Mouse (Mus musculus) gastrocnemius, adult 2 months (tissue): ENCODE measurements around the gene Hdlbp. TPM values are rescaled to one million over a fixed set of nuclear protein-coding genes. Genes with fewer than 3 reads are reported as not detected.
A peak's percentile ranks its signal among the peaks of the same experiment; 100 is the strongest.
"Not testable (repeated sequence)": the region's sequence is repeated elsewhere in the genome, so short reads cannot be mapped to it uniquely, and the experiment has no call there.

Experiments used
- DNase-seq: peaks from one replicate; pipeline ENCODE4 v3.0.0; 2022
- H3K27ac ChIP-seq: fragments of 200-600 bp; 2 replicates; pipeline ENCODE4 v1.8.1; 2022; ENCODE audit warnings: mild to moderate bottlenecking
- H3K4me3 ChIP-seq: fragments of 200-600 bp; 2 replicates; pipeline ENCODE4 v1.8.1; 2022; ENCODE audit warnings: mild to moderate bottlenecking, moderate library complexity
- CTCF ChIP-seq: fragments of 200-600 bp; IDR thresholded peaks from 2 replicates; pipeline ENCODE4 v1.8.1; 2022; ENCODE audit warnings: antibody characterized with exemption, mild to moderate bottlenecking, moderate library complexity
- intact Hi-C: fragments of 180-260 bp; cut with DNase I; formaldehyde crosslinking; loops from one replicate; pipeline ENCODE4 v1.15.1; 2025
- long read RNA-seq, 2 experiments: library from polyadenylated mRNA; stranded (forward); transcript quantifications; one replicate each; pipeline ENCODE4 v2.0.0; 2021
- total RNA-seq, 2 experiments: library from RNA; stranded (reverse); gene quantifications; 2 replicates each; pipeline ENCODE4 v1.2.3; 2021

The Hdlbp gene
- 100 to 1,000 TPM; 317 to 345 TPM for total RNA-seq
- long read RNA-seq, experiment 1, full-length matches to known transcripts: 364 of 498 reads
- long read RNA-seq, experiment 1, partial matches to known transcripts: 64 of 498 reads
- long read RNA-seq, experiment 1, other reads (novel, unspliced or antisense): 70 of 498 reads
- long read RNA-seq, experiment 2, full-length matches to known transcripts: 343 of 456 reads
- long read RNA-seq, experiment 2, partial matches to known transcripts: 47 of 456 reads
- long read RNA-seq, experiment 2, other reads (novel, unspliced or antisense): 66 of 456 reads

DNA sequence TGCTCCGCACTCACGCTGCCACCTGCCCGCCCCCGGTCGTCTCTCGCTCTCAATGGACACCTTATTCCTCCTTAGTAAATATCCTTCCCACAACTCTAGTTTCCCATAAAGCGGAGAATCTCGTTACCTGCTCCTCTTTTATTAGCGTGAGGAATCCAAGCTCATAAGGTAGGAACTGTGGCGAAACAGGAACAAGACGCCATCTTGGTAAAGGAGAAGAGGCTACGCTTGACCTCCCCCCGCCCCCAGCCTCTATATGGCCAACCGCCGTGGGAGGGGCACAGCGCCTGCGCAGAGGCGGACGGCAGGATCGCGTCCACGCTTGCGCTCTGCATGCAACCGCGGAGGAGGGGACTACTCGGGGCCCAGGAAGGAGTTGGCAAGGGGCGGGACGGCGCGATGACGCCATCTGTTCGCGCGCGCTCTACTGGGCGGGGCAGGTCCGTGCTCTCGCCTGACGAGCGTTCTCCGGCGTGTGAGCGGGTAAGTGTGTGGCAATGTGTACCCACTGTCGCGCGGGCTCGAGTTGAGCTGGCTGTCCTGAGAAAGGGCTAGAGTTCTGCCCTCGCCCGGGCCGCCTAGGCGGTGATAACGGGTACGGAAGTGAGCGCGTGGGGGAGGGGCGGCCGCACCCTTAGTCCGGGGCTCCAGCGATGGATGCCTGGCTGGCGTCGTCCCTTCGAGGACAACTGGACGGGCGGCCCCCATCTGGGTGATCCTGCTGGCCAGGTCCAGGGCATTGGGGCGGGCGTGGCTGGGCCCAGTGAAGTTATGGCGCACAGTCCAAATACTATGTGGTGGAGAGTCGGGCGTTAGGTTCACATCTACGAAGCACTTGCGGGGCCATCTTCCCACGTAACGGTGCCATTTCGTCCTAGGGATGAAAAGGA is at the start of gene Hdlbp:
Gene Hdlbp, minus strand, starts transcription at position 230 of the 890 bp plus-strand sequence.
- H3K27ac ChIP-seq: peak within 1 kb of the TSS; percentile 97
- TF ChIP-seq CTCF: no peak
- peak within 1 kb of the TSS; percentile 85 for H3K4me3 ChIP-seq
- peak; percentile 100 for DNase-seq
- intact Hi-C loops: loop anchor here (2.0 kb wide), 1 partner anchor 34 kb away; no protein-coding TSS in a partner anchor

DNA sequence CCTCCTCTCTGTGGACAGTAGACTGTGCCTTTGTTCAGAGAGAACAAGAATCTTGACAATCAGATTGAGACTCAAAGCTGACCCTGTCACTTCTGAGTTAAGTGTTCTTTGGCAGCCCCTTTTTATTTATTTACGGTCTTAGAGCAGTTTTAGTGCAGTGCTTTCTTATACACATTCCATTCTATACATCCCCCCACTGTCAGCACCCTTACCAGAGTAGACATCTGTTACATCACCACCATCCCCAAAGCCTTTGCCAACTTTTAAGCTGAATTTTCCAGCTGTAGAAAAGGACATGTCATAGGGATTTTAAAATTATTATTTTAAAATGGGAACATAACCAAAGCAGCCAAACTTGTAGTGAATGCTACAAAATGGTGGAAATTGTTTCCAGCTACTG is 43.7 kb upstream of the Hdlbp start:
- DNase-seq: no peak
- Histone ChIP-seq H3K4me3 (no peak overlapping the region), H3K27ac (no peak overlapping the region)
- intact Hi-C loops: no loop called here
- TF ChIP-seq CTCF: no peak

DNA sequence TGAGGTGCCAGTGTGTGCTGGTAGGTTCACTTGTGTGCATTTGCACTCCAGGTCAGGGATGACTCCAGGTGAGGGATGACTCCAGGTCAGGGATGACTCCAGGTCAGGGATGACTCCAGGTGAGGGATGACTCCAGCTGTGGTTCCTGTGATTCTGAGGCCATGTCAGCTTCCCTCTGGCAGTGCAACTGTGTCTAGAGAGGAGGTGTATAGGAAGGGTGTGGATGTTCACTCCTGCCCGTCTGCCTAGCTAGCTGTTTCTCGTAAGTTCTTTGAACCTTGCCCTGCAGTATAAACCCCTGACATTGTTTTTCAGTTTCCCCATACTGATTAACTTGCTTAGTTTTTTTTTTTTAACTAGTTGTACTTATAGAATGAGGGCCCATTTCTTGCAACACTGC is 42.9 kb upstream of the Hdlbp start:
- DNase-seq: no peak
- intact Hi-C loops: no loop called here
- no peak for TF ChIP-seq CTCF

DNA sequence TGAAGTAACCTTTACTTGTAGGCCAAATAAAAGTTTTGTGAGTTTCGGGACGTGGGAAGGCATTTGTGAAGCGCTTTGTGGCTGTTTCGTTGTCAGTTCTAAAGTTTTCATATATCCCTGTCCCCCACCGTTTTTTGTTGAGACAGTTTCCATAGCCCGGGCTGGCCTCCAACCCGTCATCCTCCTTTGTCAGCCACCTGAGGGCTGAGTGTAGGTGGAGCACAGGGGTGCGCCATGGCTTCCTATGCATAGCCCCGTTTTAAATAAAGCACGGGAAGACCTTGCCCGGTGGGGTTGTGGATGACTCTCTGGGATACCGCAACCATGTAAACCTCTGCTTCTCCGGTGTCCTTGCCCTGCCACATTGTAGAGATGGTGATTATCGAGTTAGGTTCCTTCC is 34.6 kb upstream of the Hdlbp start:
- intact Hi-C loops: loop anchor here (2.0 to 10.0 kb wide), 5 partner anchors 71 to 292 kb away; partner anchors contain the start of genes Dtymk, Ing5, Mterf4 and Pask
- Histone ChIP-seq H3K27ac (peak overlapping the region; percentile 96; the same call in 1 of the 2 replicates), H3K4me3 (peak overlapping the region; percentile 94)
- TF ChIP-seq CTCF: no peak
- DNase-seq: no peak

More for the DNA sequence above, 42.9 kb upstream of the Hdlbp start:
- H3K27ac ChIP-seq: no peak overlapping the region
- no peak overlapping the region for H3K4me3 ChIP-seq

DNA sequence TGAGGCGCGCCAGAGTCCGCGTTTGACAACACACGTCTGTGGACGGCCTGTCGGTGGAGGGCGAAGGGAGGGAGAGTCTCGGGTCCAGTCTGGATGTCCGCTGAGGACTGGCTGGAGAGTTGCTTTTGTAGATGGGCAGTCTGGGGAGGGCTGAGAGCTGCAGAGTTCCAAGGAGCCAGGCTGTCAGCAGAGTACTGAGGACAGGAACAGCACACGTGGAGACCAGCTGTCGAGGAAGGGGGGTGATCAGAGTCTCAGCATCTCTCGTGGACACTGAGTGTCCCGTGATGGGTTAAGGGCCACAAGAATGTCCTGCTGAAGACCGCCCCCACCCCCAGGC is 33.7 kb upstream of the Hdlbp start:
- Histone ChIP-seq H3K4me3 (peak overlapping the region; percentile 94), H3K27ac (peak overlapping the region; percentile 96)
- intact Hi-C loops: loop anchor here (2.0 to 10.0 kb wide), 5 partner anchors 70 to 292 kb away; partner anchors contain the start of genes Dtymk, Ing5, Mterf4 and Pask
- no peak for DNase-seq
- no peak for TF ChIP-seq CTCF

DNA sequence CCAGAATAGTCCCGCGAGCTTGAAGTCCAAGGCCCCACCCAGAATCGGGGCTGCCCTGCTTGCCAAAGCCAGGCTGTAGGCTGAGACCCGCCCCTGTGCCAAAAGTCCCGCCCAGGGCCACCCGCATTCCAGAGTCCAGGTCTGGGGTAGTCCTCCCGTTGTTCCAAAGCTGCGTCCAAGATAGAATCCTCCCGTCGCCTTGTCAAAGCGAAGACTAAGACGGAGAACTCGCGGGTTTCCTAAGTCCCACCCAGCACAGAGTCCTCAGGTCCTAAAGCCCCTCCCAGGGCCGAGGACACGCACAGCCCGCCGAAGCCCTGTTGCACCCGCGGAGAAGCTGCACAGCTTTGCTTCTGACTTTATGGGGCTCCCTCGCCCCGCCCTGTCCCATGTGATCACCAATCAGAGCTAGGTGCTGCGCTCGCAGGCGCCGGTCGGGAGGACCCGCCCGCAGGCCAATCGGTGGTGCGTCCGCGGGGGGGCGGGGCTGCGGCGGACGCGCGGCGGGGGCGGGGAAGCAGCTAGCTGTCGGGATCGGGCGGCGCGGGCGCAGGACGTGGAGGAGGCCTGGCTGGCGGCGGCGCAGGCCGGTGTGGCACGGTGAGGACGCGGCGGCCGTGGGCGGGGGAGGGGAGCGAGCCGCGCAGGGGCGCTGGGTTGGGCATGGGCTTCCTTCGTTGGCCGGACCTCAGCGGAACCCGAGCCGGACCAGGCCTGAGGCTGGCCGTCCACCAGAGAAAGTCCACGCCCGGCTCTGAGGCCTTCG is 33.2 kb upstream of the Hdlbp start, which contains the start of gene Farp2:
Gene Farp2, plus strand, starts transcription at position 495 of the 766 bp plus-strand sequence.
- H3K27ac ChIP-seq: peak within 1 kb of the TSS; percentile 96
- TF ChIP-seq CTCF: no peak
- H3K4me3 ChIP-seq: peak within 1 kb of the TSS; percentile 94
- intact Hi-C loops: loop anchor here (2.0 to 10.0 kb wide), 5 partner anchors 69 to 293 kb away; partner anchors contain the start of genes Dtymk, Ing5, Mterf4 and Pask
- peak; percentile 98 for DNase-seq

DNA sequence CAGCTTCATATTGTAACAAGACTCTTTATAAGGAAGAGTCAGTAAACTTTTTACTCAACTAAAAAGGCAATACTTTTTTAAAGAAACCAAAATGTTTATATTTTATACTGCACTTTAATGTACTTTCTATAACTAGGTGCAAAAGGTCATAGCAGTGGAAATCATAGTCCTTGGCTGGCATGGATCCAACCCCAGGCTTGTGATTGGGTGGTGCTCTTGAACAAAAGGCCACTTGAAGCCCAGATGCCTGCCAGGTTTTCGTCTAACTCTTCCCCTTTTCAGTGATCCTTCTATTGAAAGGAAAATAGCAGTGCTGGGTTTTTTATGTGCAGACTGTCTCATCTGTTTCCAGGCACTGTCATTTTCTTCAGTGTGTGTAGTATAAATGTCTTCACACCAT is 30.0 kb upstream of the Hdlbp start:
- H3K27ac ChIP-seq, H3K4me3 ChIP-seq, intact Hi-C loops, DNase-seq: not testable (repeated sequence)

DNA sequence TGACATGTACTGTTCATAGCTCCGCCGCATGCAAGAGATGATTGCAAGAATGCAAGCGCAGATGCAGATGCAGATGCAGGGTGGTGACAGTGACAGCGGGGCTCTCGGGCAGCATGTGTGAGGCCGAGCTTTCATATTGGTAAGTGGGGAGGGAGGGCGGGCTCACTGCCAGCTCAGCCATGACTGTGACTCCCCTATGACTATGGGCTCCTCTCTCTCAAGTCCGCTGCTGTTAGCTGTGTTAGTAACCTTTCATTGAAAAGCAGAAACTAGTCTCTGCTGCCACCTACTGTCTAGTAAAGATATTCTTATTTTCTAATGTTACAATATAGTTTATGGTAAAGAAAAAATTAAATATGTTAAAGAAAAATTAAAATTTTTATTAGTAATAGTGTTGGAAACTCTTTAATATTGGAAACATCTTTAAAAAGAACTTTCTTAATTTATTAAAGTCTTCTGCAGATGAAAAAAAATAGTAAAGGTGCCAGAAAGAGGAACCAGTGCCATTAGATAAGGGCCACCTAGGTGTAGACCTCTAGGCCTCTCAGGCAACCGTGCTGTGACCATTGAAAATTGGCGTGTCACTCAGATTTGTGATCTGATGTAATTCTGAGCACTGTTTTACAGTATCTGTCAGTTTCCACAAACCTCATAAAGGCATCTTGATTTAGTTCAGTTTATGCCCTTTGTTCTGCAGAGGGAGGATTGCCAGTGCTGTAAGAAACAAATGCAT is 28.5 kb upstream of the Hdlbp start:
- intact Hi-C loops: loop anchor here (2.0 kb wide), 1 partner anchor 332 kb away; no protein-coding TSS in a partner anchor
- no peak overlapping the region for H3K4me3 ChIP-seq
- TF ChIP-seq CTCF: peak; percentile 70
- H3K27ac ChIP-seq: no peak overlapping the region
- DNase-seq: peak; percentile 22

DNA sequence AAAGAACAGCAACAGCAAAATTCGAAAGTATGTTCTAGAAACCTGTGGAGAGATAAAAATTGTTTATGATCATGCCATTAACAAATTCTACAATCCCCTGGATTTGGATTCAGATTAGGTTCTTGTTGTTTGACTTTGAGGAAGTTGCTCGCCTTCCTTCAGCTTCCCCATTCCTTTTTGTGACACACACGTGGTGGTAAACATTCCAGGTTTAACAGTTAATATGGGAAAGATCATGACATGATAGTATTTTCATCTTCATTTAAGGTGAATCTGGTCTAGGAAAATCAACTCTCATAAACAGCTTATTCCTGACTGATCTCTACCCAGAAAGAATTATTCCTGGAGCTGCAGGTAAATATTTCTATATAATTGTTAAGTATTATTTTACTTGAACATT is 16.7 kb upstream of the Hdlbp start:
- TF ChIP-seq CTCF: no peak
- intact Hi-C loops: no loop called here

DNA sequence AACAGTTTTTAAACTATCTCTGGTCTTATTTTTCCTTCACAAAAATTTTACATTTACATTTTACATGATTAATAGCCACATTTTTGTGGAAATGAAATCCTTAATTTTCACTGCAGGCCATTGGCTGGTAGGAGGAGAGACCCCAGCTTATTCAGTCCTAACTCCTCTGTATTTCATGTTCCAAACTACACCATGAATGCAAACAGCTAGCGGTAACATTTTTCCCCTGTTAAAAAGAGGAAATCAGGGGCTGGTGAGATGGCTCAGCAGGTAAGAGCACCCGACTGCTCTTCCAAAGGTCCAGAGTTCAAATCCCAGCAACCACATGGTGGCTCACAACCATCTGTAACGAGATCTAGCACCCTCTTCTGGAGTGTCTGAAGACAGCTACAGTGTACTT is 7.7 kb upstream of the Hdlbp start:
- intact Hi-C loops, H3K4me3 ChIP-seq, DNase-seq, H3K27ac ChIP-seq: not testable (repeated sequence)

More for the DNA sequence above, 16.7 kb upstream of the Hdlbp start:
- Histone ChIP-seq H3K4me3 (no peak overlapping the region), H3K27ac (no peak overlapping the region)
- DNase-seq: no peak

DNA sequence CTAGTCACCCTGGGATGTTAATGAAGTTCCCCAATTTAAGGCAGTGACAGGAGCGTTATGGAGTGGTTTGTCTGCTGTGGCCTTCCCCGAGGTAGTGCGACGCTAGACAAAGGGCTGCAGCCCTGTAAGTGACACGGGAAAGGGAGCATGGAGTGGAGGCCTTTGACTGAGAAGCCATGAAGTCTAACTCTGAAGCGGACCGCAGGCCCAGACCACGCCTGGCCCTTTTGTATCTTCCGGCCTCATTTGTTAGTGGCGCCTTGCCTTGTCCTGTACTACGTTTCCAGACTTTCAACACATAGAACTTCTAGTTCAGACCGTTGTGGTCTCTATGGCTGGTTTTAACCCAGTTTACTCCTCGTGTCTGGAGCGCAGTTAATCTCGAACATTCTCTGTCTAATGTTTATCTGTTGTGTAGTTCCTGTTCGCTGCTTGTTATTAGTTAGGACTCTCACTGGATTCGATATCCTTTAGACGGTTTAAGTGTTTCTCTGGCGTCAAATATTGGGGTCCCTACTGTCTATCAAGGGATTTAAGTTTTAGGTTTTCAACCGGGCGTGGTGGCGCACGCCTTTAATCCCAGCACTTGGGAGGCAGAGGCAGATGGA is 965 bp upstream of the Hdlbp start:
- TF ChIP-seq CTCF: no peak
- intact Hi-C loops: loop anchor here (2.0 kb wide), 1 partner anchor 35 kb away; no protein-coding TSS in a partner anchor
- Histone ChIP-seq H3K27ac (peak overlapping the region; percentile 97), H3K4me3 (peak overlapping the region; percentile 85)
- peak; percentile 21 for DNase-seq
